28 mouse cellular contexts compared by ENCODE assay signal in the genomic region with DNA sequence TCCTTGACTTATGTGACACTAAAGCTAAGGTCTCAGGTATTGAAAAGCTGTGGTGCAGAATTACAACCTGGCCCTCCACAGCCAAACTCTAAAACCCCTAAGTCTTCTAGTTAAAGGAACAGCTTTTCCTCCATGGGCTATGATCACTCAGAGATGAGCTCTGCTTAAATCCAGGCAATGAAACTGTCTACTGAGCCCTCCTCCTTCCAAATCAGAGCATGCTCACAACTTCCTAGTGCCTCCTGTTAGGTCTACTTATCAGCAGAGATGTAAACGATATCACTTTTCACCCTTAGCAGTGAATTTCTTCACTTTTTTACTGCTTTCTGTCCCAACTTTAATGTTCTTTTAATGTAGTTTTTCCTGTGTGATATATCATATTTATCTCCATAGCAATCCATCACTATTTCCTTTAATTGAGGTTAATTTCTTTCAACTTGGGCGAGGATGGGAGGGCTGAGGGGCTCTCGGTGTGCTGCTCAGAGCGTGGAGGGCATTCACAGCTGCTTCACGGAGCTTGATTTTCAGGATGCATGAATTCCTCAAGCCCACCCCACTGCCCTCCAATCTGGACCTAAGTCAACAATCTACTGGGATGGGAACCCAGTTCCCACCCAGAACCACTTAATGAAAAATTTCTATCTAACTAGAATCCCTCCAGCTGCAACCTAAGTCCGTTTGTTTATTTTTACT.
DNase-seq lines count a peak whose midpoint lies in the region; ATAC-seq lines count a peak whose summit lies in the region.
"Had no signal": no experiment of that assay in that cellular context is flagged by ENCODE, and none has a peak within 500 bp of the region (broad histone marks: within the 10 kb centered on the region; RNA-seq: fewer than 3 reads in every experiment).

No protein-coding gene starts in this region.

- DNase-seq in heart, adult 11 months, result peak; percentile 76
- DNase-seq in heart, postnatal 4 days, result no peak
- no peak for DNase-seq in kidney, postnatal 14 days
- DNase-seq in embryonic facial prominence, embryonic 11.5 days (ENCODE audit: low spot score), result peak; percentile 63
- DNase-seq in cerebellum, postnatal 10 days, result no peak
- DNase-seq: adrenal gland, adult 2 months; adrenal gland, postnatal 14 days; cerebellum, adult 11 months; cerebellum, adult 2 months; cerebellum, adult 9-11 months; cerebellum, postnatal 36 days; gastrocnemius, adult 2 months; gastrocnemius, postnatal 14 days; heart, adult 18-20 months; heart, postnatal 10 days; heart, postnatal 36 days had no signal

- H3K9me3 ChIP-seq in kidney, embryonic 16.5 days (ENCODE audit: low read length), result no peaks in the 10 kb centered on the region
- H3K9me3 ChIP-seq in embryonic facial prominence, embryonic 11.5 days (replicated peaks; ENCODE audit: control insufficient read depth, low read length), result no peaks in the 10 kb centered on the region
- H3K9me3 ChIP-seq: embryonic facial prominence, embryonic 13.5 days; forebrain, embryonic 10.5 days; forebrain, embryonic 13.5 days; heart, embryonic 12.5 days; heart, embryonic 15.5 days had no signal

- H3K27ac ChIP-seq in kidney, embryonic 16.5 days (ENCODE audit: low read length), result 0 out of 2 replicates have a peak overlapping the region, but pooled peaks have one; percentile 12
- H3K27ac ChIP-seq in embryonic facial prominence, embryonic 11.5 days (replicated peaks; ENCODE audit: low read depth, low read length), result no peak overlapping the region
- H3K27ac ChIP-seq: embryonic facial prominence, embryonic 13.5 days; forebrain, embryonic 10.5 days; forebrain, embryonic 13.5 days; gastrocnemius, adult 2 months; heart, embryonic 15.5 days; hindbrain, embryonic 14.5 days; hindbrain, postnatal 0 days had no signal

- peak; percentile 51; the same call in 1 of the 2 replicates for ATAC-seq in kidney, embryonic 16.5 days (ENCODE audit: low FRiP score, low TSS enrichment)
- ATAC-seq in embryonic facial prominence, embryonic 11.5 days (replicated peaks; ENCODE audit: insufficient number of reproducible peaks, low FRiP score, low TSS enrichment, low read depth), result no peak
- ATAC-seq: CD4-positive, CD25-positive, alpha-beta regulatory T cell, adult 4 months; forebrain, embryonic 13.5 days; forebrain, embryonic 16.5 days; hindbrain, postnatal 0 days; inflammation-experienced regulatory T-cells, adult 6 months; intestine, embryonic 16.5 days had no signal

- WGBS in kidney, embryonic 16.5 days, result 19% methylated on average over 6 of the region's 6 CpGs
- 38% methylated on average over 6 of the region's 6 CpGs for WGBS in embryonic facial prominence, embryonic 11.5 days

- H3K9ac ChIP-seq in kidney, embryonic 16.5 days (replicated peaks; ENCODE audit: low read length), result no peak overlapping the region
- no peak overlapping the region for H3K9ac ChIP-seq in embryonic facial prominence, embryonic 11.5 days (replicated peaks; ENCODE audit: low read length)
- H3K9ac ChIP-seq: embryonic facial prominence, embryonic 13.5 days; forebrain, embryonic 13.5 days; heart, embryonic 12.5 days; heart, embryonic 15.5 days; hindbrain, embryonic 14.5 days had no signal

- H3K4me1 ChIP-seq in kidney, embryonic 16.5 days (ENCODE audit: insufficient read depth, low read length), result peaks cover 15% of the 10 kb centered on the region
- peaks cover 5% of the 10 kb centered on the region; the same call in 1 of the 2 replicates for H3K4me1 ChIP-seq in embryonic facial prominence, embryonic 11.5 days (ENCODE audit: control insufficient read depth, insufficient read depth, low read length)
- H3K4me1 ChIP-seq: forebrain, embryonic 13.5 days; heart, embryonic 12.5 days; heart, embryonic 15.5 days had no signal

- no peaks in the 10 kb centered on the region for H3K27me3 ChIP-seq in kidney, embryonic 16.5 days (ENCODE audit: insufficient read depth, low read length)
- no peaks in the 10 kb centered on the region for H3K27me3 ChIP-seq in embryonic facial prominence, embryonic 11.5 days (ENCODE audit: control insufficient read depth, insufficient read depth, low read length)
- H3K27me3 ChIP-seq: embryonic facial prominence, embryonic 13.5 days; forebrain, embryonic 13.5 days; heart, embryonic 12.5 days; heart, embryonic 15.5 days had no signal

- no peak overlapping the region for H3K4me3 ChIP-seq in kidney, embryonic 16.5 days (ENCODE audit: low read length)
- H3K4me3 ChIP-seq in embryonic facial prominence, embryonic 11.5 days (ENCODE audit: low read depth, low read length), result no peak overlapping the region
- H3K4me3 ChIP-seq: embryonic facial prominence, embryonic 13.5 days; forebrain, embryonic 10.5 days; forebrain, embryonic 13.5 days; gastrocnemius, adult 2 months; heart, embryonic 12.5 days; heart, embryonic 15.5 days had no signal

- no peak overlapping the region for H3K4me2 ChIP-seq in kidney, embryonic 16.5 days (replicated peaks; ENCODE audit: low read depth, low read length)
- H3K4me2 ChIP-seq in embryonic facial prominence, embryonic 11.5 days (ENCODE audit: low read depth, low read length), result no peak overlapping the region
- H3K4me2 ChIP-seq: embryonic facial prominence, embryonic 13.5 days; forebrain, embryonic 13.5 days; heart, embryonic 12.5 days; heart, embryonic 15.5 days; hindbrain, embryonic 14.5 days had no signal

- no peaks in the 10 kb centered on the region for H3K36me3 ChIP-seq in kidney, embryonic 16.5 days (ENCODE audit: insufficient read depth, low read length)
- no peaks in the 10 kb centered on the region for H3K36me3 ChIP-seq in embryonic facial prominence, embryonic 11.5 days (replicated peaks; ENCODE audit: control insufficient read depth, insufficient read depth, low read depth, low read length)
- H3K36me3 ChIP-seq: embryonic facial prominence, embryonic 13.5 days; forebrain, embryonic 10.5 days; heart, embryonic 12.5 days; heart, embryonic 15.5 days had no signal

Comparison
In these comparisons a context has a peak if more than half of its experiments do, and no peak if none do; other contexts are left out.
1. DNase-seq: peak in heart, adult 11 months (single experiment) and embryonic facial prominence, embryonic 11.5 days (single experiment); none in heart, postnatal 4 days (single experiment), kidney, postnatal 14 days (single experiment) and cerebellum, postnatal 10 days (0 of 2).